Mouse (Mus musculus) liver, postnatal 0 days (tissue): ENCODE measurements around the gene Gm42420. TPM values are rescaled to one million over a fixed set of nuclear protein-coding genes. Genes with fewer than 3 reads are reported as not detected.
A peak's percentile ranks its signal among the peaks of the same experiment; 100 is the strongest.

ENCODE experiments used
- ATAC-seq: fragments of 200-750 bp; cut with Nextera tagmentation; 2 replicates; pipeline ENCODE4 v1.8.0; 2017; ENCODE audit warnings: mild to moderate bottlenecking, moderate library complexity
- DNase-seq: peaks from one replicate; pipeline ENCODE4 v3.0.0-alpha.2; 2016
- H3K27ac ChIP-seq: fragments of 300-500 bp; sonication (generic); 2 replicates; pipeline ENCODE4 v1.5.1; 2014; ENCODE audit warnings: antibody characterized with exemption, moderate library complexity, mild to moderate bottlenecking, low read depth
- H3K27me3 ChIP-seq: fragments of 300-500 bp; sonication (generic); 2 replicates; pipeline ENCODE4 v1.6.1; 2014; ENCODE audit warnings: low read length, control low read depth, mixed read lengths; ENCODE audit not compliant: insufficient read depth
- H3K36me3 ChIP-seq: fragments of 300-500 bp; sonication (generic); replicated peaks from 2 replicates; pipeline ENCODE4 v1.6.1; 2014; ENCODE audit warnings: mild to moderate bottlenecking, control low read depth, low read length, moderate library complexity, mixed read lengths; ENCODE audit not compliant: insufficient read depth
- H3K4me1 ChIP-seq: fragments of 300-500 bp; sonication (generic); 2 replicates; pipeline ENCODE4 v1.6.1; 2014; ENCODE audit warnings: antibody characterized with exemption, mild to moderate bottlenecking, control low read depth; ENCODE audit not compliant: insufficient read depth
- H3K4me2 ChIP-seq: fragments of 300-500 bp; sonication (generic); 2 replicates; pipeline ENCODE4 v1.6.1; 2014; ENCODE audit warnings: low read depth, mild to moderate bottlenecking, low read length, moderate library complexity, mixed read lengths
- H3K4me3 ChIP-seq: fragments of 300-500 bp; sonication (generic); 2 replicates; pipeline ENCODE4 v1.5.1; 2014; ENCODE audit warnings: low read depth, low read length
- H3K9ac ChIP-seq: fragments of 300-500 bp; sonication (generic); replicated peaks from 2 replicates; pipeline ENCODE4 v1.6.1; 2014; ENCODE audit warnings: mild to moderate bottlenecking, moderate library complexity
- H3K9me3 ChIP-seq: fragments of 300-500 bp; sonication (generic); 2 replicates; pipeline ENCODE4 v1.6.1; 2016; ENCODE audit warnings: mild to moderate bottlenecking, control low read depth, low read length, mixed read lengths
- CTCF ChIP-seq: sonication (generic); IDR thresholded peaks from 2 replicates; pipeline ENCODE4 v1.5.1; 2016; ENCODE audit warnings: antibody characterized with exemption, low read depth
- EP300 ChIP-seq: IDR thresholded peaks from 2 replicates; pipeline ENCODE4 v1.6.1; 2016; ENCODE audit warnings: antibody characterized with exemption, low read depth, mild to moderate bottlenecking
- whole genome bisulfite sequencing: fragments of 180-500 bp; shearing (Covaris S2); extraction: QIAGEN DNeasy Blood & Tissue Kit; methylation state at CpG from one replicate; pipeline ENCODE4 v1.1.7; 2014; ENCODE audit not compliant: insufficient replicate concordance; 5-methylcytosine and 5-hydroxymethylcytosine counted together
- polyA plus RNA-seq: library from polyadenylated mRNA; unstranded; fragments of >200 nt; fragmentation: Nextera tagmentation; extraction: Ambion mirVana; gene quantifications from 2 replicates; pipeline ENCODE4 v1.2.1, GENCODE M21; 2015

The Gm42420 gene
- polyA plus RNA-seq, 1 experiment from 2014 or later = 1.9 TPM

DNA sequence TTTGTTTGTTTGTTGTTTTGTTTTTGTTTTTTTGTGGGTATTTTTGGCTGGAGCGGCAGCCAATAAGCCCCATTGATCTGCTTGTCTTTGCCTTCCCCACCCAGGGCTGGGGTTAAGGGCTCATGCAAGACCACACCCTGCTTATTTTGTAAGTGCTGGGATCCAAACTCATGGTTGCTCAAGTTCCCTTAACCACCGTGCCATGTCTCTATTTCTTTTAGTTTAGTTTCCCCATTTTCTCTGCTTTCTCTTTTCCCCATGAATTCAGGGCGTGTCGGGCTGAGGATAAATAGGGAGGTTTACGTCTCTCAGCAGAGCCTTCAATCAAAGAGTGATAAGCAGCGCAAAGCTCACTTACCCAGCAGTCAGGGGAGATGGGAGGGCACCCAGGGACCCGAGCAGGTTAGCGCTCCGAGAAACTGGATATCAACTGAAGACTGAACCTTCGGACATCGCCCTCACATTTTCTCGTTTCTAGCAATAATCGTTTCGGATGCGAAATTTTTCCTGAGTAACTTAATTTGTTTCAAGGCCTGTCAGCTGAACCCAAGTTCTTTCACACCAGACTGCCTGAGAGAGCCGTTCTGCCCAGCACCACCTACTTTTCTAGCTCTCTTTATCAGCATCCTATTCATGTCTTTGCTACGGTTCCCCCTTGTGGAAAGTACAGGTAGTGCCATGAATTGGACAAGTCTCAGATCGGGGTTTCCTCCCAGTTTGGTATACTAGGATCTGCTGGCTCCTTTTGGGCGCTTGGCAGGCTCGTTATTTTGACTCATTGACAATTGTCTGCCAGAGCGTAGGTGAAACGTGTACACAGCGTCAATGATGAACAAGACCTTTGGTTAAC lies 23.2 kb upstream of the Gm42420 start:
- Histone ChIP-seq H3K4me2 (peak overlapping the region; percentile 63), H3K4me1 (peaks cover 4% of the 10 kb centered on the region; the same call in 1 of the 2 replicates), H3K4me3 (peak overlapping the region; percentile 30), H3K9ac (no peak overlapping the region; the same call in 1 of the 2 replicates), H3K36me3 (no peaks in the 10 kb centered on the region), H3K27ac (0 out of 2 replicates have a peak overlapping the region, but pooled peaks have one; percentile 55), H3K9me3 (no peaks in the 10 kb centered on the region), H3K27me3 (peaks cover 7% of the 10 kb centered on the region)
- 12% methylated on average over 23 of the region's 23 CpGs for WGBS
- ATAC-seq = peak; percentile 83
- peak; percentile 77 for DNase-seq
- TF ChIP-seq CTCF = peak; percentile 92
- TF ChIP-seq EP300 = no peak

DNA sequence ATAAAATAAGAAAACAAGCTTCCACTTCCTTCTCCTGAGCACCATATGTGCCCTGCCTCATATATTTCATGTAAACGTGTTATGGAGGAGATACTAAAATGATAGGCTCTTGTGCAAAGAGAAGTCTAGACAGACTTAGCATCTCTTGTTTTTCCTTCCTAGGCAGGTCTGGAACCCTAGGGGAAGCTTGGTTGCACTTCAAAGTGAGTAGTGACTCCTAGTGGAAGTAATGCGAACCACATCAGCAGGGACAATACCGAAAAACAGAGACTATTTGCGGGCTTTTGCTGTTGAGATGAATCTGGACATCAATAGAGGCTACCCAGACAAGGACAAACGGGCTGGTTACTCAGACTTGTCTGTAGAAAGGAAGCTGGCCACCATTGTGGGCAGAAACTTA lies 18.0 kb upstream of the Gm42420 start:
- no peaks in the 10 kb centered on the region for H3K36me3 ChIP-seq
- H3K4me1 ChIP-seq = no peaks in the 10 kb centered on the region
- H3K27ac ChIP-seq = no peak overlapping the region
- no peak for ATAC-seq
- H3K9ac ChIP-seq = no peak overlapping the region
- no peaks in the 10 kb centered on the region for H3K9me3 ChIP-seq
- H3K4me3 ChIP-seq = no peak overlapping the region
- no peak for DNase-seq
- TF ChIP-seq EP300 (no peak), CTCF (peak; percentile 83)
- 13% methylated on average over 5 of the region's 5 CpGs for WGBS
- H3K27me3 ChIP-seq = no peaks in the 10 kb centered on the region
- no peak overlapping the region for H3K4me2 ChIP-seq

DNA sequence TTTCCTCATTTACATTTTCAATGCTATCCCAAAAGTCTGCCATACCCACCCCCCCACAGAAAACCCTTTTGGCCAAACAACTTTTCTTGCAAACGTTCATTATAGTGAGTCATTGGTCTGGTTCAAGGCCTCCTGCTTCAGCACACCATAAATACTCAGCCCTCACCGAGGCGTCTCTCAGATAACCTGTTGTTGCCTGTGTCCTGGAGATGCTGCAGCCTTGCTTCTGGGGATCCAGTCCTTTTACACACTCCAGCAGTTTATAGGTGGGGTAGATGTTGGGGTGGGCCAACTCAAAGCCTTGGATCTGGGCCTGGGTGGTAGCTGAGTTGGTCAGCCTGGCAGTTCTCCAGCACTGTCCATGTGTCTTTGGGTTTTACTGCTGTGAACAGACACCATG lies 15.1 kb upstream of the Gm42420 start:
- no peak for ATAC-seq
- no peak for DNase-seq
- WGBS = 69% methylated on average over 3 of the region's 3 CpGs
- no peak for TF ChIP-seq EP300
- no peak for TF ChIP-seq CTCF
- Histone ChIP-seq H3K9ac (no peak overlapping the region), H3K9me3 (no peaks in the 10 kb centered on the region), H3K4me2 (no peak overlapping the region), H3K36me3 (no peaks in the 10 kb centered on the region), H3K4me1 (peaks cover 16% of the 10 kb centered on the region), H3K4me3 (no peak overlapping the region), H3K27ac (no peak overlapping the region), H3K27me3 (no peaks in the 10 kb centered on the region)

DNA sequence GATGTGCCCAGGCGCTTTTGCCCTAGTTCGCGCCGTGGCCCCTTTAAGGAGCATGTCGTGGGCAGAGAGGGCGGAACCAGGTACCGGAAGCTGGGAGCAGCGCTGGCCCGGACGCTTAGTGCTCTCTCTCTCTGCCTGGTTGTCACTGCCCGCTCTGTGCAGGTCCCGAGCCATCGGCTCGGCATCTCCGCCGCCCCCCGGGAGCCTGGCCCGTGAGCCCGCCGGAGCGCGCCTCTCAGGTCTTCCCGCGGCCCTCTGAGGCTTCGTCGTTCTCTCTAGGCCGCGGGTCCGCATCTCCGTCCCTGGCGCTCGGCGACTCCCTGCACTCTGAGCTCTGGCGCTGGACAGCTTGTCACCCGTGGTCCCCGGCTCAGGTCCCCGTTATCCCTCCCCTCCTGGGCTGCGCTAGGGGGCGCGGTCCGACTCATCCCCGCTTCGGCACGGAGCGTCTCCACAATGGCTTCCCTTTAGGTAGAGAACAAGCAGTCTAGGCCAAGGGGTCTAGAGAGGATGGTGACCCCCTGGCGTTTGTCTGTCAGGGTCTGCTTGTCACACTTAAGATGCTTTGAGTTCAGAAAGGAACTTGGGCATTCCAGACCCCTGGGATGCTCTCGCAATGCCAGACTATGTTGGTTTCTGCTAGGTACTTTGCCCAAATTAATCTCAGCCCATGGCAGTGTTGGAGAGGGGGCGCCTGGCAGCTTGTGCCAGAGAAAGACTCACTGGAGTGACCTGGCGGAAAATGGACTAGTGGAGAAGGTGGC lies 11.6 kb upstream of the Gm42420 start, which contains the start of gene Adck2:
Gene Adck2, plus strand, starts transcription at position 83 of the 764 bp plus-strand sequence.
- DNase-seq (peak; percentile 86), ATAC-seq (peak; percentile 95)
- Histone ChIP-seq H3K4me3 (peak within 1 kb of the TSS; percentile 81), H3K9me3 (no peaks in the 10 kb centered on the region), H3K9ac (peak within 1 kb of the TSS; percentile 80), H3K27ac (peak within 1 kb of the TSS; percentile 93), H3K36me3 (peaks cover 7% of the 10 kb centered on the region; the same call in 1 of the 2 replicates), H3K4me1 (peaks cover 16% of the 10 kb centered on the region), H3K4me2 (peak within 1 kb of the TSS; percentile 98), H3K27me3 (no peaks in the 10 kb centered on the region)
- WGBS = 1% methylated on average over 46 of the region's 49 CpGs
- TF ChIP-seq EP300 (no peak), CTCF (peak; percentile 65)

DNA sequence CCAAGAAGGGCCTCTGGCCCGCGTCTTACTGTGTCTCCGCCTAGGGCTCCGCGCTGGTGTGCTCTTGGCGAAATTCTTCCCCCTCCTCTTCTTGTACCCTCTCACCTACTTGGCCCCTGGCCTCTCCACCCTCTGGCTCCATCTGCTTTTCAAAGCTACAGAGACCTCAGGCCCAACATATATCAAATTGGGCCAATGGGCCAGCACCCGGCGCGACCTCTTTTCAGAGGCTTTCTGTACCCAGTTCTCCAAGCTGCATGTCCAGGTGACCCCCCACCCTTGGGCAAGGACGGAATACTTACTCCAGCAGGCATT lies 11.0 kb upstream of the Gm42420 start:
- ATAC-seq (peak; percentile 46), DNase-seq (peak; percentile 38)
- TF ChIP-seq CTCF (no peak), EP300 (no peak)

DNA sequence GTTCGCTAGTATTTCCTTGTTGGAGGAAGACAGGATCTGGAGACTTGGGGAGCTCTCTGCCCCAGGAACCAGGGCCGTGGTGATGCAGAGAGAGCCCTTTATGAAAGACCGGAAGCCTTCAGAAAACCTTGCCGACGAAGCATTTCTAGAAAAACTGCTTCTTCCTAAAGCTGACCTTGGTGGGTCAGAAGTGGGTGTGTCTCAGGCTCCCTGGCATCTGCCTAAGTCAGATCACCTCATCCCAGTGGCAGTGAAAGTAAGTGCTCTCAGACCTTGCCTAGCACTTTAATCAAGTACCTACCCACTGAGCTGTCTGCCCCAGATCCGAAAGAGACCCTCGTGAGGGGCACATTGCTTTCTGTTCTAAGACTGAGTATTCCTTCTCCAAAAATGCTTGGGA lies 10.6 kb upstream of the Gm42420 start:
- DNase-seq (no peak), ATAC-seq (no peak)
- Histone ChIP-seq H3K4me1 (peaks cover 16% of the 10 kb centered on the region), H3K27ac (peak overlapping the region; percentile 93), H3K9ac (peak overlapping the region; percentile 80; the same call in 1 of the 2 replicates), H3K4me2 (peak overlapping the region; percentile 98), H3K27me3 (no peaks in the 10 kb centered on the region), H3K36me3 (peaks cover 14% of the 10 kb centered on the region; the same call in 1 of the 2 replicates), H3K9me3 (no peaks in the 10 kb centered on the region), H3K4me3 (peak overlapping the region; percentile 81)
- TF ChIP-seq EP300 (no peak), CTCF (no peak)
- 64% methylated on average over 7 of the region's 7 CpGs for WGBS

More for the DNA sequence above, 11.0 kb upstream of the Gm42420 start:
- peak overlapping the region; percentile 93 for H3K27ac ChIP-seq
- H3K9me3 ChIP-seq = no peaks in the 10 kb centered on the region
- peaks cover 16% of the 10 kb centered on the region for H3K4me1 ChIP-seq
- peak overlapping the region; percentile 98 for H3K4me2 ChIP-seq
- H3K36me3 ChIP-seq = peaks cover 10% of the 10 kb centered on the region; the same call in 1 of the 2 replicates
- H3K9ac ChIP-seq = peak overlapping the region; percentile 80
- H3K27me3 ChIP-seq = no peaks in the 10 kb centered on the region
- WGBS = 45% methylated on average over 10 of the region's 10 CpGs
- H3K4me3 ChIP-seq = peak overlapping the region; percentile 81
